Mouse (Mus musculus) hindbrain, embryonic 16.5 days (tissue): Measurements from ENCODE around the gene Limch1. TPM values are rescaled to one million over a fixed set of nuclear protein-coding genes. Genes with fewer than 3 reads are reported as not detected.

ENCODE experiments used
- ATAC-seq: fragments of 200-750 bp; cut with Nextera tagmentation; 2 replicates; pipeline ENCODE4 v1.8.0; 2017; ENCODE audit warnings: moderate TSS enrichment, moderate library complexity
- H3K27ac ChIP-seq: fragments of 300-500 bp; sonication (generic); 2 replicates; pipeline ENCODE4 v1.5.1; 2014; ENCODE audit warnings: low read depth, mild to moderate bottlenecking, control low read depth, low read length, moderate library complexity
- H3K27me3 ChIP-seq: fragments of 300-500 bp; sonication (generic); replicated peaks from 2 replicates; pipeline ENCODE4 v1.6.1; 2014; ENCODE audit warnings: low read length; ENCODE audit not compliant: control insufficient read depth, insufficient read depth
- H3K36me3 ChIP-seq: fragments of 300-500 bp; sonication (generic); 2 replicates; pipeline ENCODE4 v1.6.1; 2014; ENCODE audit warnings: mild to moderate bottlenecking, low read length, moderate library complexity, mixed read lengths; ENCODE audit not compliant: control insufficient read depth, insufficient read depth
- H3K4me1 ChIP-seq: fragments of 300-500 bp; sonication (generic); 2 replicates; pipeline ENCODE4 v1.6.1; 2014; ENCODE audit warnings: low read depth, low read length; ENCODE audit not compliant: control insufficient read depth, insufficient read depth
- H3K4me2 ChIP-seq: fragments of 300-500 bp; sonication (generic); 2 replicates; pipeline ENCODE4 v1.6.1; 2014; ENCODE audit warnings: mild to moderate bottlenecking, low read length, control low read depth, moderate library complexity
- H3K4me3 ChIP-seq: fragments of 300-500 bp; sonication (generic); 2 replicates; pipeline ENCODE4 v1.5.1; 2014; ENCODE audit warnings: mild to moderate bottlenecking, low read length, control low read depth, moderate library complexity
- H3K9ac ChIP-seq: fragments of 300-500 bp; sonication (generic); 2 replicates; pipeline ENCODE4 v1.6.1; 2014; ENCODE audit warnings: low read depth, mild to moderate bottlenecking, control low read depth, low read length, moderate library complexity
- H3K9me3 ChIP-seq: fragments of 300-500 bp; sonication (generic); 2 replicates; pipeline ENCODE4 v1.6.1; 2014; ENCODE audit warnings: mild to moderate bottlenecking, low read length, moderate library complexity; ENCODE audit not compliant: control insufficient read depth
- WGBS: fragments of 180-500 bp; shearing (Covaris S2); extraction: QIAGEN DNeasy Blood & Tissue Kit; methylation state at CpG from one replicate; pipeline ENCODE4 v1.1.7; 2014; 5-methylcytosine and 5-hydroxymethylcytosine counted together
- polyA plus RNA-seq: library from polyadenylated mRNA; unstranded; fragments of >200 nt; fragmentation: Nextera tagmentation; extraction: Ambion mirVana; gene quantifications from 2 replicates; pipeline ENCODE4 v1.2.1, GENCODE M21; 2015

The Limch1 gene
- polyA plus RNA-seq, 1 experiment from 2014 or later = 48.4 TPM

DNA sequence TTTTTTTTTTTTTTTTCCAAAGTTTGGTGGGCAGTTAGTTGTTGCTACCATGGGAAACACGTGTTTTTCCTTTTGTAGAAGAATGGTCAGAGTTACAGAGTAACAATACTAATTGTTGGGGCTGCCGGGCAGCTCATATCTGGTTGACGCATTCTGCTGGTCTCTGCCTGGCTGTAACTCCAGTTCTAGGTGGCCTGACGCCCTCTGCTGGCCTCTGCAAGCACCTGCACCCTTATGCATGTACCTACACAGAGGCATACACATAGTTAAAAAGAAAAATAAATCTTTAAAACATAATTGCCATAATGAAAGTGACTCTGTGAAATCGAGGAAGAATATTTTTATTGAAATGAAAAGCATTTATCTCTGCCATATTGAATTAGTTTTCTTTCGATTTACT is 312.2 kb downstream of the Limch1 start:
- Histone ChIP-seq H3K4me1 (no peaks in the 10 kb centered on the region; the same call in 1 of the 2 replicates), H3K4me3 (no peak overlapping the region), H3K36me3 (no peaks in the 10 kb centered on the region), H3K9me3 (no peaks in the 10 kb centered on the region), H3K27me3 (no peaks in the 10 kb centered on the region), H3K4me2 (no peak overlapping the region), H3K9ac (no peak overlapping the region), H3K27ac (no peak overlapping the region)
- 87% methylated on average over 6 of the region's 6 CpGs for WGBS
- ATAC-seq = no peak

DNA sequence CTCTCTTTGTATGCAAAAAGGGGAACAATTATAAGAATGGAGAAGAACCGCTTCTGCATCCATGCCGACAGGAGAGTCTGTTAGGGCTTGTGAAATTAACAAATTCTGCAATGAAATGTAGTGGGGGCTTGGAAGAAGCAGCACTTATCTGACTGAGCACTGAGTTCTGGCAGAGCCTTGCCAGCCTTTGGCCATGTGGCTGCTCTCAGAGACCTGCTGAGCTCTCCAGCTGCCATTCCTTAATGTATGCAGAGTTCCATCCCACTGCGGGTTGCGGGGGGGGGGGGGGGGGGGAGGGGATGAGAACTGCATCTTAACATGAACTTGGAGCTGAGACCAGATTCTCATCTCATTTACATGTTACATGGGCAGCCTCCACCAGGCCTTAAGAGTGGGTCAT is 314.9 kb downstream of the Limch1 start:
- Histone ChIP-seq H3K9me3 (no peaks in the 10 kb centered on the region), H3K36me3 (no peaks in the 10 kb centered on the region), H3K27ac (no peak overlapping the region), H3K4me3 (no peak overlapping the region), H3K27me3 (no peaks in the 10 kb centered on the region), H3K9ac (no peak overlapping the region), H3K4me1 (no peaks in the 10 kb centered on the region; the same call in 1 of the 2 replicates), H3K4me2 (no peak overlapping the region)
- peak; percentile 67; the same call in 1 of the 2 replicates for ATAC-seq
- WGBS = 63% methylated on average over 2 of the region's 4 CpGs

DNA sequence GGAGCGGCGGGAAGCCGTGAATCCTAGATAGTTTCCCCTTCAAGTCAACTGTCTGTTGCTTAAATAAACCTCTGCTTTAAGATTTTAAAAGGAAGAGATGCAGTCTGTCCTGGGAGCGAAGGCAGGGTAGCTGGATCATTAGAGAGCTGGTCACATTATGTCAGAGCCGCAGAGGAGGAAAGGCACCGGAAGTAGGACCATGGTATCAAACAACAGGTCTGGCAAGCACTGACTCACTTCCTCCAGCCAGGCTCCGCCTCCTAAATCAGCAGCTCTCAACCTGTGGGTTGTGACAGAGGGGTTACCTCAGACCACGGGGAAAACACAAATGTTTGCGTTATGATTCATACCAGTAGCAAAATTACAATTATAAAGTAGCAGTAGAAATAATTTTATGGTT is 318.0 kb downstream of the Limch1 start:
- no peaks in the 10 kb centered on the region for H3K27me3 ChIP-seq
- WGBS = 90% methylated on average over 9 of the region's 9 CpGs
- H3K36me3 ChIP-seq = no peaks in the 10 kb centered on the region
- no peak overlapping the region for H3K4me3 ChIP-seq
- no peak overlapping the region for H3K4me2 ChIP-seq
- no peak overlapping the region for H3K27ac ChIP-seq
- H3K9ac ChIP-seq = no peak overlapping the region
- H3K4me1 ChIP-seq = no peaks in the 10 kb centered on the region; the same call in 1 of the 2 replicates
- ATAC-seq = no peak
- no peaks in the 10 kb centered on the region for H3K9me3 ChIP-seq

DNA sequence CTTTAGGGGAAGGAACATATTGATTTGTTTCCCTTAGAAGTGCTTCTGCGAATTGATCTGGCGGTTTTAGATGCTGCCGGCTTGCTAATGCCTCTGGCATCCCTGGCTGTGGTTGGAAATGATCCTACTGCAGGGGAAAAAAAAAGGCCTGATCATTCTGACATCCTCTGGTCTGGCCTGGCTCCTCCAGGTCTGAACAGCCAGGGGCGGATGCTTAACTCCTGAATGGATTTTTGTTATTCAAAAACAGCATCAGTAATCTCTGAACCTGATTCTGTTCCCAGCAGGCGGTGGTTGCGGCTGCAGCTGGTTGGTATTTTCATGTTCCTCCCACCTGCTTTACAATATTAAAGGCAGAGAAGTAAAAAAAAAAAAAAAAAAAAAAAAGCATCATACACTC is 337.5 kb downstream of the Limch1 start:
- 38% methylated on average over 6 of the region's 6 CpGs for WGBS
- H3K27ac ChIP-seq = no peak overlapping the region
- H3K9me3 ChIP-seq = peaks cover 7% of the 10 kb centered on the region
- no peak overlapping the region for H3K4me2 ChIP-seq
- ATAC-seq = no peak
- H3K4me1 ChIP-seq = no peaks in the 10 kb centered on the region
- H3K4me3 ChIP-seq = no peak overlapping the region
- H3K9ac ChIP-seq = no peak overlapping the region
- no peaks in the 10 kb centered on the region for H3K36me3 ChIP-seq
- H3K27me3 ChIP-seq = no peaks in the 10 kb centered on the region; the same call in 1 of the 2 replicates

DNA sequence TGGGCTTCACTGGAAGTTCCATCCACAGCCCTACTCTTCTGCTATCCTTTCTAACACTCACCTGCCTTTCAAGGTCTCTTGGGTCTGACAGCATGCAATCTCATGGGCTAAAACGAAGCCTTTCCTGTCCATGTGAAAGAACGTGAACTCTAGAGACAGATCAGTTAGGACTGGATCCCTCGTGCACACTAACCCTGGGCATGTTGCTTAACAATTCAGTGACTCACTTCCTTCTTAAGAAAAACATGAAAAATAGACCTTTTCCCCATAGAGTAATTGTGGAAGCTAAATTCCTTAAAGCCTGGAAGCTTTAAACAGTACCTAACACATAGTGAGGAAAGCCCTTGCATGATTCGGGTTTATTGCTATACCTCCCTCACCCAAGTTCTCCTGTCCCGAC is 345.2 kb downstream of the Limch1 start:
- WGBS = 79% methylated on average over 5 of the region's 5 CpGs
- H3K4me2 ChIP-seq = no peak overlapping the region
- no peaks in the 10 kb centered on the region for H3K36me3 ChIP-seq
- H3K9ac ChIP-seq = no peak overlapping the region
- ATAC-seq = no peak
- no peaks in the 10 kb centered on the region for H3K9me3 ChIP-seq
- H3K27ac ChIP-seq = no peak overlapping the region
- H3K4me3 ChIP-seq = no peak overlapping the region
- H3K4me1 ChIP-seq = no peaks in the 10 kb centered on the region
- H3K27me3 ChIP-seq = peaks cover 30% of the 10 kb centered on the region

DNA sequence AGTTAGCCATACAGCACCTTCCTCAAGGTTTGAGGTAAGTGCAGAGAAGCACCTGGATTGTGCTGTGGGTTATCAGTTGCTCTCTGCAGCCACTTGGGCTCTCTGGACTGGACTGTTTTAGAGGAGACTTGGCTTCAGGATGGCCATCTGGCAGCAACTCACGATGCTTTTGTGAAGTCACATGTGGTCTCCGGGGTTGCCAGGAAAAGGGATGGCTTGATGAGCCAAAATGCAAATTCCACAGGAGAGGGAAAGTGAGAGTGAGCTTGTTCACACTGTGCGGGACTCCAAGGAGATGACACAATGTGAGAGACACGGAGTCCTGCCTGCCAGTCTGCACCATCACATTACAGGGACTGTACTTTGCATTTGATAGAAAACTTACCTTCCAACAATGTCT is 346.1 kb downstream of the Limch1 start:
- Histone ChIP-seq H3K36me3 (no peaks in the 10 kb centered on the region), H3K9ac (no peak overlapping the region), H3K4me1 (no peaks in the 10 kb centered on the region), H3K4me2 (no peak overlapping the region), H3K27me3 (peaks cover 30% of the 10 kb centered on the region), H3K27ac (no peak overlapping the region), H3K9me3 (no peaks in the 10 kb centered on the region), H3K4me3 (no peak overlapping the region)
- WGBS = 21% methylated on average over 4 of the region's 4 CpGs
- peak; percentile 93 for ATAC-seq

DNA sequence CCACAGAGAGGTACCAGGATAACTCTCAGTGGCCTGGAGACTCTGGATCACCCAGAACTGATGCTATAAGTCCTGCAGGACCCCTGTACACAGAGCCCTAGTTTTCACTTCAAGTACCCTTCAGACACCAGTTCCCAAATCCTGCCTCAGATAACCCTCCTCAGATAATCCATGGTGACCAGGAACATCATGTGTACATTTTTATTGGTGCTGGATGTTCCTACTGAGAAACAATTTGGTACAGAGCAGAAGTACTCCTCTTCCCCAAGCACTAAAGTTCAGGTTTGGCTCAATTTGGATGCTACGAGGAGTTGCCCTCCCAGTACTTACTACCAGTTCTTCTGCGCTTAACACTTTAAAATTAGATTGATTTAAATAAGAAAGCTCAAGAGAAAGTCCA is 348.4 kb downstream of the Limch1 start:
- ATAC-seq = no peak
- Histone ChIP-seq H3K27ac (no peak overlapping the region), H3K4me2 (no peak overlapping the region), H3K9ac (no peak overlapping the region), H3K4me3 (no peak overlapping the region), H3K36me3 (no peaks in the 10 kb centered on the region), H3K4me1 (no peaks in the 10 kb centered on the region), H3K9me3 (no peaks in the 10 kb centered on the region), H3K27me3 (peaks cover 39% of the 10 kb centered on the region)
- 19% methylated on average over 2 of the region's 2 CpGs for WGBS

DNA sequence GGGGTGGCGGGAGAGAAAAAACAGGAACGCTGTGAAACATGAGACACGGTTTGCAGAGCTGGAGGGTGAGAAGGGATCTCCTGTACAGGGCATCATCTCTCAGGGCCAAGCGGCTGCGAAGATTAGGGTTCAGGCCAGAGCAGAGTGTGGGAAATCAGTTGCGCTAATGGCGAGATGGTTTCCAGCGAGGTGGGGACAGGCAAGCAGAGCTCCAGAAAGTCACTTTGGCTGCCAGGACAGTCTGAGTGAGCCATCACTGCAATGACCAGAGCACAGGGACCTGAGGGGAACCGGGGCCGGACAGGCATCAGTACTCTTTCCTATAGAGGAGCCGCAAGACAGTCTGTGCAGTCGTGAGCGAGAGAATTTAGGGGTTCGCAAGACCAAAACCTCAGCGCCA is 349.5 kb downstream of the Limch1 start:
- Histone ChIP-seq H3K27ac (peak overlapping the region; percentile 39; the same call in 1 of the 2 replicates), H3K4me2 (peak overlapping the region; percentile 17; the same call in 1 of the 2 replicates)

DNA sequence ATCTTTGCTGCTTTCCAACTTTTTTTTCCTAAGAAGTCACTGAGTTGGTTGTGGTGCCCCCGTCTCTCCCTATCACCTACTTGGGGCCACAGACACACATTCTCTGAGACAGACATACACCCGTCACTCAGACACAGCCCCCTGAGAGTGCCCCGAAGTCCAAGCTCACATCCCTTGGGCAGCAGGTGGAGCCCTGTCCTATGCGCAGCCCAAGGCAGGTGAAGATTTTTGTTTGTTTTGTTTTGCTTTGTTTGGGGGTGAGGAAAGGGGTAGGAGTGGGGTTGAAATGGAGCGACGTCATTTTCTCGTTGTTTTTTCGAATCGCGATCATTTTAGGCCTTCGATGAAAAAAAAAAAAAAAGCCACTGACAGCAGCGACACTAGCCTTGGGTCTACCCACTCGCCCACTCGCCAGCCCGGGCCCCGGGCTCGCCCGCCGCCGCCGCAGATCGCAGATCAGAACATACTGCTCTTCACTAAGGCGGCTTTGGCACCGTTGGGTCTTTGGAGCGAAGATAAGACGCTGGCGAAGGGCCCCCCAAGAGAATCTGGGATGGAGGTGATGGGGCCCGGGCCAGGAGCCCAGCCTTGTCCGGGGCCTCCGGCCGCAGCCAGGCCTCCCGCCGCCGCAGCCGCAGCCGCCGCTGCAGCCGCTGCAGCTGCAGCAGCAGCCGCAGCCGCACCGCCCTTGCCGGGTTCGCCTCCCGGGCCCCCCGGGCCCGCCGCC is 350.2 kb downstream of the Limch1 start:
- under 1% methylated on average over 47 of the region's 47 CpGs for WGBS
- peak overlapping the region; percentile 31 for H3K4me3 ChIP-seq
- no peaks in the 10 kb centered on the region for H3K36me3 ChIP-seq
- H3K4me2 ChIP-seq = peak overlapping the region; percentile 40
- H3K4me1 ChIP-seq = no peaks in the 10 kb centered on the region
- no peak for ATAC-seq
- H3K9me3 ChIP-seq = no peaks in the 10 kb centered on the region
- peak overlapping the region; percentile 32; the same call in 1 of the 2 replicates for H3K27ac ChIP-seq
- H3K27me3 ChIP-seq = peaks cover 40% of the 10 kb centered on the region
- H3K9ac ChIP-seq = 0 out of 2 replicates have a peak overlapping the region, but pooled peaks have one; percentile 23

More for the DNA sequence above, 349.5 kb downstream of the Limch1 start:
- no peaks in the 10 kb centered on the region for H3K36me3 ChIP-seq
- no peaks in the 10 kb centered on the region for H3K9me3 ChIP-seq
- ATAC-seq = no peak
- no peaks in the 10 kb centered on the region for H3K4me1 ChIP-seq
- H3K4me3 ChIP-seq = peak overlapping the region; percentile 17; the same call in 1 of the 2 replicates
- 3% methylated on average over 15 of the region's 15 CpGs for WGBS
- H3K9ac ChIP-seq = no peak overlapping the region
- H3K27me3 ChIP-seq = peaks cover 44% of the 10 kb centered on the region
